Mouse (Mus musculus) heart, embryonic 16.5 days (tissue): ENCODE results near the gene Gm11639. TPM values are rescaled to one million over a fixed set of nuclear protein-coding genes. Genes with fewer than 3 reads are reported as not detected.

Experiments
- ATAC-seq: fragments of 200-750 bp; cut with Nextera tagmentation; replicated peaks from 2 replicates; pipeline ENCODE4 v1.8.0; 2017; ENCODE audit warnings: moderate number of reproducible peaks; ENCODE audit not compliant: insufficient read depth, low FRiP score; ENCODE audit errors: extremely low read depth
- H3K27ac ChIP-seq: fragments of 300-500 bp; sonication (generic); 2 replicates; pipeline ENCODE4 v1.5.1; 2014; ENCODE audit warnings: mild to moderate bottlenecking, low read length, control low read depth, moderate library complexity
- H3K27me3 ChIP-seq: fragments of 300-500 bp; sonication (generic); 2 replicates; pipeline ENCODE4 v1.6.1; 2014; ENCODE audit warnings: low read length, mixed read lengths; ENCODE audit not compliant: control insufficient read depth, insufficient read depth
- H3K36me3 ChIP-seq: fragments of 300-500 bp; sonication (generic); 2 replicates; pipeline ENCODE4 v1.6.1; 2014; ENCODE audit not compliant: control insufficient read depth, insufficient read depth
- H3K4me1 ChIP-seq: fragments of 300-500 bp; sonication (generic); 2 replicates; pipeline ENCODE4 v1.6.1; 2014; ENCODE audit warnings: low read length, mixed read lengths; ENCODE audit not compliant: control insufficient read depth, insufficient read depth
- H3K4me2 ChIP-seq: fragments of 300-500 bp; sonication (generic); 2 replicates; pipeline ENCODE4 v1.6.1; 2014; ENCODE audit warnings: low read depth, mild to moderate bottlenecking, control low read depth, low read length
- H3K4me3 ChIP-seq: fragments of 300-500 bp; sonication (generic); 2 replicates; pipeline ENCODE4 v1.5.1; 2014; ENCODE audit warnings: mild to moderate bottlenecking, control low read depth, low read length
- H3K9ac ChIP-seq: fragments of 300-500 bp; sonication (generic); 2 replicates; pipeline ENCODE4 v1.6.1; 2014; ENCODE audit warnings: low read length, control low read depth
- H3K9me3 ChIP-seq: fragments of 300-500 bp; sonication (generic); replicated peaks from 2 replicates; pipeline ENCODE4 v1.6.1; 2016; ENCODE audit warnings: low read length; ENCODE audit not compliant: control insufficient read depth
- WGBS: fragments of 180-500 bp; shearing (Covaris S2); extraction: QIAGEN DNeasy Blood & Tissue Kit; methylation state at CpG from one replicate; pipeline ENCODE4 v1.1.7; 2014; 5-methylcytosine and 5-hydroxymethylcytosine counted together
- polyA plus RNA-seq: library from polyadenylated mRNA; unstranded; fragments of >200 nt; fragmentation: Nextera tagmentation; extraction: Ambion mirVana; gene quantifications from 2 replicates; pipeline ENCODE4 v1.2.1, GENCODE M21; 2015

The Gm11639 gene
- polyA plus RNA-seq, 1 experiment from 2014 or later = not detected

DNA sequence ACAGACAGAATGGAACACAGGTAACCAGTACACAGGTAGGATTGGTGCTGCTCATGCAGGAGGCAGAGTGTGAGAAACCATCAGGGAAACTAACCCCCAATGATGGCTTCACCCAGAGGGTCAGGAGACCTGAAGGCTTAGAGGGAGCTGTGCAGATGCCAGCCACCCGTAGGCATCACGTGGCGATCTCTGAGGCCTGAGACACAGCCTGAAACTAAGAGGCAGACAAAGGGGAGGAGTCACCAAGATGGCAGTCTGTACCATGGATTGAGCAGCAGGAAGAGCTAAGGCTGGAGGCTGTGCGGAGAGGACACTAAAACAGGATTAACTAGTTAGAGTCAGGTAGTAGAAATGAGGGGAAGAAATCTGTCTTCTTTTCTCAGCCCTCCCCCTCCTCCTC is 465.2 kb downstream of the Gm11639 start:
- no peak overlapping the region for H3K27ac ChIP-seq
- no peak overlapping the region for H3K4me2 ChIP-seq
- H3K9me3 ChIP-seq = no peaks in the 10 kb centered on the region
- ATAC-seq = no peak
- no peak overlapping the region for H3K9ac ChIP-seq
- no peak overlapping the region for H3K4me3 ChIP-seq
- 68% methylated on average over 4 of the region's 4 CpGs for WGBS
- peaks cover 14% of the 10 kb centered on the region for H3K4me1 ChIP-seq
- H3K27me3 ChIP-seq = no peaks in the 10 kb centered on the region
- H3K36me3 ChIP-seq = no peaks in the 10 kb centered on the region

DNA sequence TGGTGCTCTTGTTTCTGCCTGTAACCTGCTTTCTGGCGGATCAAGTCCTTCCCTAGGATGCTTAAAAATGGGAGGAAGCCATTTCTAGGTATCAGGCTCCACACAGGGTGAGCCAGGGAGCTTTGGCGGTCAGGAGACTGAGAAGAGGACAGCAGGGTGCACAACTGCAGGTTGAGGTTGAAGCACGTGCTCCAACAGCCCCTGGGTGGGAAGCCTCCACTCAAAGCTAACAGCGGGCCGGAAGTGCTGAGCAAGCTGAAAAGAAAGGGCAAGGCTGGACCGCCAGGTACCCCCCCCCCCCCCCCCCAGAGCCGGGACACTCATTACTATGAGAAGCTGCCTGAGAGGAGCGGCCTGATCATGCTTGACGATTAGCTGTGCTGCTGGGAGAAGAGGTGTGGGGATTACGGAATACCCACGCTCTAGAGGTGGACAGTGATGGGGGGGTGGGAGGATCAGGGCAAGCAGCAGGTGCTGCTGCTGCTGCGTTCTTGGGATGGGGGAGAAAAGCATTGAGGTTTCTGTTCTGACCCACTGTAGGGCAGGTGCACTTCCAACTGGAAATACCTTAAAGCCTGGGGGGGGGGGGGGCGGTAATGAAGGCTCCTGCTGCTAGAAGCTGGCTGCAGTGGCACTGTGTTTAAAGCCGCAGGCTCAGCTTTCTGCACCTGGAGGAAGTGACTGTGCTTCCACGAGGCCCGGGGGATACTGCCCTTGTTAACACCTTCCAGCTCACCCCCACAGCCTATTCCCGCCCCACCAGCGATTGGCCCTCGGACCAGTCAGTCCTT is 465.9 kb downstream of the Gm11639 start:
- Histone ChIP-seq H3K9me3 (no peaks in the 10 kb centered on the region), H3K36me3 (no peaks in the 10 kb centered on the region), H3K27me3 (no peaks in the 10 kb centered on the region), H3K4me1 (peaks cover 18% of the 10 kb centered on the region), H3K27ac (no peak overlapping the region), H3K4me2 (peak overlapping the region; percentile 46), H3K4me3 (no peak overlapping the region), H3K9ac (no peak overlapping the region; the same call in 1 of the 2 replicates)
- WGBS = 25% methylated on average over 18 of the region's 19 CpGs
- no peak; the same call in 1 of the 2 replicates for ATAC-seq

- Histone ChIP-seq H3K27ac (no peak overlapping the region), H3K27me3 (no peaks in the 10 kb centered on the region), H3K4me3 (no peak overlapping the region), H3K9ac (no peak overlapping the region; the same call in 1 of the 2 replicates), H3K9me3 (no peaks in the 10 kb centered on the region), H3K4me1 (peaks cover 18% of the 10 kb centered on the region), H3K36me3 (no peaks in the 10 kb centered on the region), H3K4me2 (peak overlapping the region; percentile 46)
- no peak for ATAC-seq
- WGBS = 100% methylated on average over 2 of the region's 4 CpGs
Measured at GRCm38 (mm10) chr11:105152017-105152300, 466.5 kb downstream of the Gm11639 start.

- H3K27ac ChIP-seq = no peak overlapping the region
- no peak overlapping the region for H3K9ac ChIP-seq
- peaks cover 21% of the 10 kb centered on the region for H3K4me1 ChIP-seq
- no peak overlapping the region for H3K4me2 ChIP-seq
- H3K4me3 ChIP-seq = no peak overlapping the region
- WGBS = 77% methylated on average over 11 of the region's 11 CpGs
- H3K9me3 ChIP-seq = no peaks in the 10 kb centered on the region
- no peaks in the 10 kb centered on the region for H3K36me3 ChIP-seq
- ATAC-seq = no peak
- no peaks in the 10 kb centered on the region for H3K27me3 ChIP-seq
Measured at GRCm38 (mm10) chr11:105152357-105152899, 466.9 kb downstream of the Gm11639 start.

- no peak overlapping the region for H3K4me3 ChIP-seq
- peak overlapping the region; percentile 4; the same call in 1 of the 2 replicates for H3K4me2 ChIP-seq
- H3K27me3 ChIP-seq = no peaks in the 10 kb centered on the region
- no peaks in the 10 kb centered on the region for H3K36me3 ChIP-seq
- 22% methylated on average over 12 of the region's 12 CpGs for WGBS
- peak overlapping the region; percentile 6; the same call in 1 of the 2 replicates for H3K27ac ChIP-seq
- H3K9me3 ChIP-seq = no peaks in the 10 kb centered on the region
- H3K4me1 ChIP-seq = peaks cover 21% of the 10 kb centered on the region
- ATAC-seq = peak; percentile 85
- 0 out of 2 replicates have a peak overlapping the region, but pooled peaks have one; percentile 25 for H3K9ac ChIP-seq
Measured at GRCm38 (mm10) chr11:105153068-105153833, 467.7 kb downstream of the Gm11639 start.

- Histone ChIP-seq H3K9ac (no peak overlapping the region), H3K4me1 (peaks cover 21% of the 10 kb centered on the region), H3K9me3 (no peaks in the 10 kb centered on the region), H3K4me2 (no peak overlapping the region), H3K4me3 (no peak overlapping the region), H3K27ac (no peak overlapping the region), H3K36me3 (no peaks in the 10 kb centered on the region), H3K27me3 (no peaks in the 10 kb centered on the region)
- 33% methylated on average over 4 of the region's 4 CpGs for WGBS
- no peak for ATAC-seq
Measured at GRCm38 (mm10) chr11:105155915-105156314, 470.4 kb downstream of the Gm11639 start.

DNA sequence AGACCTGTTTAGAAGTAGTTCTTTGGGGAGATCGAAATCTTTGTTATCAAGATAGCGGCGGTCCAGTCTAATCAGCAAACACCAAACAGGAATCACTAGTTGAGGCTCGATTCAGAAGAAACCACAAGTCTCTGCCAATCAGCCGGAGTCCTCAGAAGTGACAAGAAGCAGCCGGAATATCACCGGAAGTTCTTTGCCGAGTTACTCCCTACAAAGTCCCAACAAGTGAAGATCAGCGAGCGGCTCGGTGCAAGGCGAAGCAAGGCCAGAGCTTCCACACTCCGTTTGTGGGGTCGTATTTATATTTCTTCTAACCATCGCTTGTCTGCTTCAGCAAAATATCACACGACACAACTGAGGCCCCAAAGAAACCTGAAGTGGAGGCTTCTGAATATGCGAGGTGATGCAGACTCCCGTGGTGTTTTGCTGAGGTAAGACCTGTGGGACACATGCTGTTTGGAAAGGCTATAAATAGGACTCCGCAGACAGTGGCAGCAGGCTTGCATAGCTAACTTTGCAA is 471.3 kb downstream of the Gm11639 start:
- peak overlapping the region; percentile 34 for H3K9ac ChIP-seq
- H3K4me2 ChIP-seq = peak overlapping the region; percentile 44
- H3K4me3 ChIP-seq = peak overlapping the region; percentile 9
- peaks cover 21% of the 10 kb centered on the region for H3K4me1 ChIP-seq
- peak overlapping the region; percentile 78 for H3K27ac ChIP-seq
- no peaks in the 10 kb centered on the region for H3K27me3 ChIP-seq
- no peaks in the 10 kb centered on the region for H3K36me3 ChIP-seq
- no peaks in the 10 kb centered on the region for H3K9me3 ChIP-seq
- 53% methylated on average over 19 of the region's 19 CpGs for WGBS
- 0 out of 2 replicates have a peak, but pooled peaks have one; percentile 16 for ATAC-seq

DNA sequence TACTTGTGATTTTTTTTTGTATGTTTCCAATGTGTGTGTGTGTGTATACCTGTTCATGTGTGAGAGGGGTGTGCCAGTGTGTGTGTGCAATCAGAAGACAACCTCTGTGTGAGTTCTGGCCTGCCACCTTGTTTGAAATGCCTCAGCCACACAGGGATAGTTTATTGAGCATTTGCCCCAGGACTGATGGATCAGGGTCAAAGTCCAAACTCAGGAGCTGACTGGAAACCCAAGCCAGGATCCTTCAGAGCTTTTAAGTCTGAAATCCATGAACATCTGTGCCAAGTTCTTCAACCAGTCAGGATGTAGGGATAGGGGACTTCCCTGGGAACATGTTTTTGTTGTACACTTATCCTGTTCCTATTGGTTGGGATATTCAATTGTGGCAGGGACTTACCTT is 472.5 kb downstream of the Gm11639 start:
- H3K27ac ChIP-seq = no peak overlapping the region
- peaks cover 5% of the 10 kb centered on the region for H3K9me3 ChIP-seq
- no peak overlapping the region for H3K9ac ChIP-seq
- no peaks in the 10 kb centered on the region for H3K27me3 ChIP-seq
- H3K4me2 ChIP-seq = no peak overlapping the region
- no peak for ATAC-seq
- peaks cover 16% of the 10 kb centered on the region for H3K4me1 ChIP-seq
- no peaks in the 10 kb centered on the region for H3K36me3 ChIP-seq
- H3K4me3 ChIP-seq = no peak overlapping the region
